Mouse (Mus musculus) thymus, postnatal 14 days (tissue): Measurements from ENCODE around the gene Odf3l2.

Experiments used
- DNase-seq: peaks from one replicate; pipeline ENCODE4 v3.0.0; 2021

Odf3l2 gene

DNA sequence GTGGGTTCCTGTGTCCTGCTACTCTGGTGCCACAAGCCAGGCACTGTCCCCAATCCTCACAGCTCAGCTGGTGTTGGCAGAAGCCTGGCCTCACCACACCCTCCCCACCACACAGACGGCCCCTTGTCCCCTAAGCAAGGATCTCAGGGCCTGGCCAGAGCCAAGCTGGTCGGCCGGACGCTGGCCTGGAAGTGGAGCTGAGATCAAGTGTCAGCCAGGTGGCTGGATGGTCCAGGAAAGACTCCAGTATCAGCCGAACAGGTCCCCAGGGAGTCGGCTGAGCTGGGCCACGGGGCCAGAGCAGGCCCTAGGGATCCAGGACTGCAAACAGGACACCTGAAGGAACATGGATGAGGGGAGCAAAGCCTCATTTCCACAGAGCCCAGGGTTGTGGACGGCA lies at the start of gene Odf3l2:
TSS of gene Odf3l2 (minus strand) at position 28 of the 400 bp plus-strand sequence.
- DNase-seq = no peak

- DNase-seq = no peak
Observed at GRCm38 (mm10) chr10:79694379-79694655, 48.8 kb upstream of the Odf3l2 start.

DNA sequence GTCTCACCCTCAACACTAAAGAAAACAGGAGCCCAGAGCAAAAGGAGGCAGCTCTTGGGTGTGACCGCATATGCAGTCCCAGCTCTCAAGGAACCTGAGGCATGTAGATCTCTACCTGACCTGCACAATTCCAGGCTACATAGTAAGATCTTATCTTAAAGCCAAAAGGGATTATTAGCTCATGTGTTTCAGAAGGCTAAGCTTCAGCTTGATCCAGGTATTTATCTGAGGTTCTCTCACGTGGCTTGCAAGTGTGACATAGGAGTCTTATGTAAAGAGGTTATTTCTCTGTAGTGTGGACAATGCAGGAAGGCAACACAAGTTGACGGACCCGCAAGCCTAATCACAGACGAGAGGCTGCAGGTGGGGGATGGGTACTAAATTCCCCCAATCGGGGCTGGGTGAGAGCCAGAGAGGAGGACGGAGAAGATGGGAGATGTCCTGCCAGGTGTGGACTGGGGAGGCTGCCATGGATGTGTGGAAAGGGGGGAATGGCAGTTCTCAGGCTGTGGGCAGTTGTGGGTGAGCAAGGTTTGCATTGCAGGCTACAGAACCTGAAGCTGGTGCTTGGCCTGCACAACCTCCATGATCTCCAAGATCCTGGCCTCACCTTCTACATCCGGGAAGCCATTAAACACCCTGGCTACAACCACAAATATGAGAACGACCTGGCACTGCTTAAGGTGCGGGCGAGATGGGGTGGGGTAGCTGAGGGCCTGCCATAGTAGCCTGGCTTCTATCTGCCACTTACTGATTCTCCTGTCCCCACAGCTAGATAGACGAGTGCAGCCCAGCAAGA lies 48.2 kb upstream of the Odf3l2 start:
- DNase-seq = no peak

DNA sequence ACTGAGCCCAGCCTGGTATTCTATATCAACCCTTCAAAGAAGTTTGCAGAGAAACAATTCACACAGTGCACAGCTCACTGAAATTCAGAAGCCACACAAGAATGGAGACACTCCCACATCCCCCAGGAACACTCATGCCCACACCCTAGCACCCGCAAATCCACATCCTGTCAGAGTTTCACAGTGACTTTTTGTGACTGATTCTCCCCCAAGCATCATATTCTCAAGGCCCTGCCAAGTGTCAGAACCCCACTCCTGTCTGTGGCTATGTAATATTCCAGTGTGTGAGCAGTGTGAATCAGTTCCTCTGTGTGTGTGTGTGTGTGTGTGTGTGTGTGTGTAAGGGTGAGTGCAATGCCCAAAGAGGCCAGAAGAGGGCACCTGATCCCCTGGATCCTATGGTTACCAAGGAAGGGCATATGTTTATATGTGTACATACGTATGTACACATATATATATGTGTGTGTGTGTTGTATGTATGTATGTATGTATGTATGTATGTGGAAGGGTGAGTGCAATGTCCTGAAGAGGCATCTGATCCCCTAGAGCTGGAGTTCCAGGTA lies 46.5 kb upstream of the Odf3l2 start:
- DNase-seq = no peak

GRCm38 (mm10) chr10:79689178-79689577 lies 43.6 kb upstream of the Odf3l2 start:
- DNase-seq = no peak

DNA sequence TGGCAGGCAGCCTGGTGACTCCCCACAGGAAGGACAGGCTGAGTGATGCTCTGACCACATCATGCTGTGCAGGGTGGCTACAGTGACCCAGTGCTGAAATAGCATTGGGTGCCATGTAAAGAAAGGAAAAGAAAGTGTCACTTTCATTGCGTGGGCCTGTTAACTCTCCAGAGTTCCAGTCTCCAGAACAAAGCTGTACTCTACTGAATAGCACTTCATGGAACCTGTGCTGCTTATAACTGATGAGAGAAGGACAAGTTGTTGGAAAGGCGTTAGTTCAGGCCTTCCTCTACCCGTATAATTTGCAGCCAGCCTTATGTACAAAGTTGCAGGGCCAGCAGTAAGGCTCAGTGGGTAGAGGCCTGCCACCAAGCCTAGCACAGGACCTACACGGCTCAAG lies 43.2 kb upstream of the Odf3l2 start, which contains the start of gene Gzmm:
TSS of gene Gzmm (plus strand) at position 301 of the 400 bp plus-strand sequence.
- no peak for DNase-seq

- no peak for DNase-seq
Observed at GRCm38 (mm10) chr10:79687513-79687912, 42.0 kb upstream of the Odf3l2 start.

DNA sequence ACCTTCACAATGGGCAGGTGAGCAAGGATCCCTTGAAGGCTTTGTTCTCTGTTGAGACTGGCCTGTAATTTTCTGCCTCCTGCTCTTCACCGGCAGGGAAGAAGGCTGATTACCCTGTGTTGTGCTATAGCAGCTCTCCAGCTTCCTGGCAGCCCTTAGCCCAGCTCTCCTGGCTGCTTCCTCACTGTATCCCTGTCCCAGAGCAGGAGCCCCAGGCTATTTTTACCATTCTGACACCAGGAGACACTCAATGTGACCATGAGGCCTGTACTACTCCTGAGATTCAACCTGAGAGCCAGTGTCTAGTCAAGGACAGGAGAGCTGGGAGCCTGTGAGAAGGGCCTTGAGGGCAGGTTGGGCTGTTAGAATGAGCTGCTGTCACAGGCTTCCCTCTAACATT lies 41.2 kb upstream of the Odf3l2 start:
- DNase-seq = no peak

DNA sequence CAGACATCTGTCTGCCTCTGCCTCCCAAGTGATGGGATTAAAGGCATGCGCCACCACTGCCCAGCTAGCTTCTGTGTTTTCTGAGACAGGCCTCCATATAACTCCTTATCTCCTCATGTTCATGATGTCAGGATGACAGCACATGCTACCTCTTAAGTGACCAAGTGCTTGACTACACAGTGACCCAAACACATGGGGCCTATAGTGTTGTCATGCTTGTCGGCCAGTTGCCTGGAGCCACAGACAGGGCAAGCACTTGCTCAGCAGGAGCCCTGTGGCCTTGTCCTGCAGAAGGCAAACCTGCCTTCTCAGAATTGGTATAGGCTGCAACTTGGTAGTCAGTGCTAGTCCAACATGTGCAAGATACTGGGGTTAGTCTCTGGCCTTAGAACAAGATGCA lies 40.7 kb upstream of the Odf3l2 start:
- no peak for DNase-seq

GRCm38 (mm10) chr10:79684770-79685600 lies 39.4 kb upstream of the Odf3l2 start:
- DNase-seq = no peak

DNA sequence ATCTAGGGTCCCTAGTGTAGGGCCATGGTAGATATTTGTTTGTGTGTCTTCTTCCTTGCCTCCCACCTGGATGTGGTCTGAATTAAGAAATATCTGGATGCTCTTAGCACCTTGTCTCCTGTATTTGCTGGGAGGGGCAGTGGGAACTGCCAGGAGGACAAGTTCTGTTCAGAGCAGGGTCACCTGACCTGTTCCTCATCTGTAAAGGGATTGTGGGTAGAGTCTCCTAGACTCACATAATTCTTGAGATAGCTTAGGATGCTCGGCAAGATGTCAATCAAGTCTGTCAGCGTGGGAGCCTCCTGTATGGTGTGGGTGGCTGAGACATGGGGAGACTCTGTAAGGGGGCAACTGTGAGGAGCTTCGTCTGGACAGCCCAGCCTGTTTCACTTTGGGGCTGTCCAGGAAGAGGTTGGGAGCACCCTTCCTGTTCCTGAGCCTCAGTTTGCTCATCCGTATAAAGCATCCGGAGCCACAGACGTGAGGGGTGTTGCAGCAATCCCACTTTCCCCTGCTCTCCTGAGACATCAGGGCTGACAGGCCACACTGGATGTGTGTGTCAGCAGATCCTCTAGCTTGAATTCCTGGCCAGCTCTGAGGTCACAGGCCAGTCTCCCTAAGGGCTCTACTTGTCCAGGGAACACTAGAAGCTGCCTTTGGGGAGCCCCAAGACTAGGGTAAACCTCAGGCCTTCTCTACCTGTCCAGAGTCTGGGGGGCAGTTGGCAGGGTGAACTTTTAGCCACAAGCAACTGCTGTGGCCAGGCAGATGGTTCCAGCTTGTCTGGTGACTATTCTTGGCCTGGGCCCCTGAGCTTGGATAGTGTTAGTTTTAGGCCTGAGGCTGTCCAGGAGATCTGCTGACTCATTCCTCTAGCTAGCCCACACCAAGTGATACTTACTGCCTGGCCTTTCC lies 38.4 kb upstream of the Odf3l2 start:
- no peak for DNase-seq

GRCm38 (mm10) chr10:79682916-79683582 lies 37.5 kb upstream of the Odf3l2 start:
- peak; percentile 78 for DNase-seq

GRCm38 (mm10) chr10:79682551-79682915 lies 37.0 kb upstream of the Odf3l2 start:
- DNase-seq = peak; percentile 48

DNA sequence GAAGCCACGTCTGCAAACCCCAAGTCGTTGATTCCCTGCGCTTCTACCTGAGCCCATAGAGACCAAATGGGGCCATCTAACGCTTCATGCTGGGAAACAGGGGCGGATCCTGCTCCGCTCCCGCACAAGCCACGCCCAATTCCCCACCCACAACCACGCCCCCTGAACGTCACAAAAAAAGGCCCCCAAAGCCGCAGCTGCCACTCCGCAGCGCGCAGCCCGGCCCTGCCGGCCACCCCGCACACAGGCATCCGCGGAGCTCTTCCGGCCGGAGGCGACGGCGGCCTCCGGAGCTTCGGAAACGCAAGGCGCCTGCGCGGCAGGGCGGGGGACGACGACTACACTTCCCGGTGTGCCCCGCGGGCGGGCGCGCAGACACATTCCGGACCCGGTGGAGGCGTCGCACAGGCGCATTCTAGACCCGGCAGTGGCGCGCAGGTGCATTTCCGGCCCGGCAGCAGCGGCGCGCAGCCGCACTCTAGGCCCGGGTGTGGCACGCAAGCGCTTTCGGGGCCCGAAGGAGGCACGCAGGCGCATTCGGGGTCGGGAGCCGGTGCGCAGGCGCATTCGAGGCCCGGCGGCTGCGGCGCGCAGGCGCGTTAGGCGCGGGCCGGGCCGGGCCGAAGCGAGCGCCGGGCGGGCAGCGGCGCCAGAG lies 36.2 kb upstream of the Odf3l2 start, which contains the start of gene Cdc34:
TSS of gene Cdc34 (plus strand) at position 605 of the 655 bp plus-strand sequence.
- DNase-seq = peak; percentile 99

DNA sequence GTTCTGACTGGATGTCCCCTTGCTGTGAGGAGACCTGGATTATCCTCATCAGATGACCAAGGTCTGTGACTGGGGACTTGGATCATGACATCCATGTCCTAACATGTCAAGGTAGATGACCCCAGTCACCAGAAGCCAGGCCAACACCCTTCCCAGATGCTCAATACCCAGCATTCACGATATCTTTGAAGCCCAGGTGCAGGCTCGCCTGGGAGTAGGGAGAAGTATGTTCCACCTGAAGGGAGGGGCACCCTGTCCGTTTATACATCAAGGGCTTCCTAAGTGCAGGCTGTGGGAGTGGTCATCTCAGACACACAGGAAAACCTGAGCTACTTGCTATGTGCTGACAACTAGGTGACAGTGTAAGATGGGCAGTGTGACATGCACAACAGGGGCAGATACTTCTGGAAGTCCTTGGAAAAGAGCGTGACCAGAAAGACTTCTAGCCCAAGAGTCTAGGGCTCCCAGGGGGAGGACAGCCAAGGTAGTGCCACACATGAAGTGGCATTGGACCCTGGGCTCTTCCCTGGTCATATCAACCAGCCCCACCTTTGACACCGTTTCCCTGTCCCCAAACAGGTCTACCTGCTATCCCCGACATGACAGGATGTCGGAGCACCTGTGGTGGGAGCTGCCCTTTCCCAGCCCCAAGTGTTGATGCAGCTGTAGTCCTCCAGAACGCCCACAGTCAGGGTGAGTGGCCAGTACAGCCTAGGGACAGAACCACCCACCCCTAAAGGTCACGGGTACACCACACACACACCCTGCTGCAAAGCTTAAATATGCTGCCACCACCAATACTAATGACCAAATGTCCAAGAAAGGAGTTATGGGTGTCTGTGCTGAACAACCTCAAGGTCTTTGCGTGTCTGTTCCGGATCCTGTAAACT lies 35.3 kb upstream of the Odf3l2 start:
- DNase-seq = peak; percentile 43

GRCm38 (mm10) chr10:79675346-79676035 lies 30.0 kb upstream of the Odf3l2 start:
- DNase-seq = no peak

- no peak for DNase-seq
Observed at GRCm38 (mm10) chr10:79673054-79673453, 27.5 kb upstream of the Odf3l2 start.

DNA sequence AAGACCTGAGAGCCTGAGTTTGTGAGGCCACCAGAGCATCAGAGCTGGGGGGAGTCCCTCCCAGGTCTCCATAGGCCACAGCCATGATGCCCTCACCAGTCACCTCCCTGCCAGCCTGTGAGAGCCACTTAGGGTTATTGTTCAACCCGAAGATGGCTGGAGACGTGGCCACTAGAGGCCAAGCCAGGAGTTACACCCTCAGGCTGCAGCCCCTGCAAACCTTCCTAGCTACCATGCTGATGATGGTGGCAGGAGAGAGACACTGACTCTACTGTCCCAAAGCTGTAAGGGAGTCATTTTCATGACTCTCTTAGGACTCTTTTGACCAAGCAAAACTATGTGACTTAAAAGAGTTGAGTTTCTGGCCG lies 26.5 kb upstream of the Odf3l2 start:
- DNase-seq = no peak

DNA sequence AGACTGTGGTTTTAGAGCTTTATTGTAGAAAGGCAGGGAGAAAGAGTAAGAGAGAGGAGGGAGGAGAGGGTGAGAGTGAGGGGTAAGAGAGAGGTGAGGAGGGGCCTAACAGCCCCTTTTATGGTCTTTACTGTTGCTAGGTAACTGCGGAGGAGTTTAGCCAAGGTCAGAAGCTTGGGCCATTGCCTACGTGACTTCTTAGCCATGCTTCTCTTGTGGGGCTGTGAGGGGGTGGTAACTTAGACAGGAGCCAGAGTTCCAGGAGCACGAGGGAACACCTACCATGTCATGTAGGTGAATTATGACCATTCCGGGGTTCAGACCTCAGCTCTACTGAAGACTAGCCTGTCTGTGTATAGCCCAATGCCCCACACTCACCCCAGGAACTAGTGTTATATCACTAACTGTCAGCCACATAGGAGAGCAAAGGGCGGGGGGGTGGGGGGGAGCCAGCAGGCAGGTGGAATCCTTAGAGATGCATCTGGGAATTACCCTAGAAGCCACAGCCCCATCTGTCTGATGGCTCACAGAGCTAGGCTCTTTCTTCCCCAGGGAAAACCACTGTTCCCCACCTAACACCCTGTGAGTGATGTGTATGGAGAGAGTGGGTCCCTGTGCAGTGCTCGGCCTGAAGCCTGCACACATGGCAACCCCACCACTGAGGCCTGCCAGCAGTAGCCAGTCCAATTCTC lies 26.0 kb upstream of the Odf3l2 start:
- no peak for DNase-seq
